ENCODE assay signal across 8 mouse cellular contexts in genomic region chr17:23673424-23674073, GRCm38 (mm10). TPM values are rescaled to one million over a fixed set of nuclear protein-coding genes. Genes with fewer than 3 reads are reported as not detected.
A peak's percentile ranks its signal among the peaks of the same experiment; 100 is the strongest.
DNase-seq lines count a peak whose midpoint lies in the region; ATAC-seq and TF ChIP-seq lines count a peak whose summit lies in the region.

Hcfc1r1 (plus strand) TSS chr17:23673596.
Thoc6 (minus strand) TSS chr17:23673882.

- H3K79me2 ChIP-seq in heart, adult 2 months (replicated peaks; ENCODE audit: control insufficient read depth, insufficient read depth, low read length) = no peaks in the 10 kb centered on the region

- peaks cover 21% of the 10 kb centered on the region for H3K36me3 ChIP-seq in embryonic facial prominence, embryonic 14.5 days (ENCODE audit: control insufficient read depth, insufficient read depth, low read length)
- no peaks in the 10 kb centered on the region for H3K36me3 ChIP-seq in heart, adult 2 months (ENCODE audit: control insufficient read depth, insufficient read depth, low read length)
- peaks cover 21% of the 10 kb centered on the region for H3K36me3 ChIP-seq in limb, embryonic 13.5 days
- peaks cover 5% of the 10 kb centered on the region; the same call in 1 of the 2 replicates for H3K36me3 ChIP-seq in midbrain, embryonic 16.5 days (ENCODE audit: control insufficient read depth, insufficient read depth, low read length)

- peak within 1 kb of the TSS; percentile 63 for H3K9ac ChIP-seq in embryonic facial prominence, embryonic 14.5 days (ENCODE audit: low read depth, low read length)
- H3K9ac ChIP-seq in heart, adult 2 months (ENCODE audit: low read depth, low read length) = peak within 1 kb of the TSS; percentile 80
- peak within 1 kb of the TSS; percentile 72 for H3K9ac ChIP-seq in limb, embryonic 13.5 days
- peak within 1 kb of the TSS; percentile 80 for H3K9ac ChIP-seq in midbrain, embryonic 16.5 days (ENCODE audit: low read depth, low read length)

- peaks cover 30% of the 10 kb centered on the region for H3K4me1 ChIP-seq in embryonic facial prominence, embryonic 14.5 days (ENCODE audit: control insufficient read depth, insufficient read depth, low read length)
- H3K4me1 ChIP-seq in heart, adult 2 months (ENCODE audit: control insufficient read depth, insufficient read depth, low read length) = peaks cover 2% of the 10 kb centered on the region
- H3K4me1 ChIP-seq in limb, embryonic 13.5 days = peaks cover 39% of the 10 kb centered on the region
- peaks cover 35% of the 10 kb centered on the region for H3K4me1 ChIP-seq in midbrain, embryonic 16.5 days (ENCODE audit: control insufficient read depth, insufficient read depth, low read length)

- peak within 1 kb of the TSS; percentile 97 for H3K4me2 ChIP-seq in embryonic facial prominence, embryonic 14.5 days (ENCODE audit: low read depth, low read length)
- H3K4me2 ChIP-seq in limb, embryonic 13.5 days (replicated peaks) = peak within 1 kb of the TSS; percentile 95
- H3K4me2 ChIP-seq in midbrain, embryonic 16.5 days (ENCODE audit: low read length) = peak within 1 kb of the TSS; percentile 59

- H3K4me3 ChIP-seq in embryonic facial prominence, embryonic 14.5 days (ENCODE audit: low read depth, low read length) = peak within 1 kb of the TSS; percentile 60
- H3K4me3 ChIP-seq in heart, adult 2 months = peak within 1 kb of the TSS; percentile 67
- peak within 1 kb of the TSS; percentile 65 for H3K4me3 ChIP-seq in limb, embryonic 13.5 days
- peak within 1 kb of the TSS; percentile 67 for H3K4me3 ChIP-seq in midbrain, embryonic 16.5 days (ENCODE audit: low read depth, low read length)

- no peak for TF ChIP-seq CTCF in heart, adult 2 months (IDR thresholded peaks at IDR 0.05)

- peak within 1 kb of the TSS; percentile 77 for H3K27ac ChIP-seq in embryonic facial prominence, embryonic 14.5 days (replicated peaks; ENCODE audit: low read depth, low read length)
- H3K27ac ChIP-seq in heart, adult 2 months = peak within 1 kb of the TSS; percentile 93
- H3K27ac ChIP-seq in limb, embryonic 13.5 days = peak within 1 kb of the TSS; percentile 69; the same call in 1 of the 2 replicates
- H3K27ac ChIP-seq in midbrain, embryonic 16.5 days (ENCODE audit: low read length) = peak within 1 kb of the TSS; percentile 87

- intact Hi-C loops in heart, adult 2 months (cut with DNase I) = no loop called here

- no peaks in the 10 kb centered on the region for H3K9me3 ChIP-seq in embryonic facial prominence, embryonic 14.5 days (ENCODE audit: control insufficient read depth, low read length)
- H3K9me3 ChIP-seq in limb, embryonic 13.5 days = no peaks in the 10 kb centered on the region
- H3K9me3 ChIP-seq in midbrain, embryonic 16.5 days (replicated peaks; ENCODE audit: control insufficient read depth, low read length, poor library complexity, severe bottlenecking) = no peaks in the 10 kb centered on the region

- WGBS in embryonic facial prominence, embryonic 14.5 days = under 1% methylated on average over 39 of the region's 45 CpGs
- WGBS in heart, adult 2 months = under 1% methylated on average over 45 of the region's 45 CpGs
- 0% methylated on average over 45 of the region's 45 CpGs for WGBS in limb, embryonic 13.5 days
- WGBS in midbrain, embryonic 16.5 days = under 1% methylated on average over 45 of the region's 45 CpGs

- ATAC-seq in embryonic facial prominence, embryonic 14.5 days (ENCODE audit: low read depth) = peak; percentile 95
- ATAC-seq in limb, embryonic 13.5 days (ENCODE audit: low FRiP score, low read depth) = peak; percentile 94
- ATAC-seq in midbrain, embryonic 16.5 days = peak; percentile 96

- TF ChIP-seq POLR2A in heart, adult 2 months (IDR thresholded peaks at IDR 0.05; ENCODE audit: insufficient read depth, low read depth, low read length) = peak; percentile 73

- TF ChIP-seq EP300 in heart, adult 2 months (IDR thresholded peaks at IDR 0.05; ENCODE audit: insufficient read depth, low read depth, low read length) = peak; percentile 70

- H3K27me3 ChIP-seq in embryonic facial prominence, embryonic 14.5 days (replicated peaks; ENCODE audit: control insufficient read depth, insufficient read depth, low read length) = peaks cover 17% of the 10 kb centered on the region
- no peaks in the 10 kb centered on the region for H3K27me3 ChIP-seq in heart, adult 2 months (ENCODE audit: control insufficient read depth, insufficient read depth, low read length)
- H3K27me3 ChIP-seq in limb, embryonic 13.5 days = peaks cover 28% of the 10 kb centered on the region
- H3K27me3 ChIP-seq in midbrain, embryonic 16.5 days (ENCODE audit: control insufficient read depth, insufficient read depth, low read depth, low read length) = peaks cover 11% of the 10 kb centered on the region

- peak; percentile 97 for DNase-seq in 3T3-L1 (ENCODE audit: low read depth, low spot score)
- peak; percentile 72 to 82 for DNase-seq in adrenal gland, postnatal 4 days (ENCODE audit: low spot score in 2 of 2)
- DNase-seq in embryonic facial prominence, embryonic 14.5 days (ENCODE audit: low spot score) = peak; percentile 99
- DNase-seq in heart, adult 2 months = peak; percentile 92 to 95
- peak; percentile 96 for DNase-seq in kidney, adult 8-10 months
- peak; percentile 80 to 89 for DNase-seq in spleen, postnatal 10 days (ENCODE audit: low spot score in 2 of 2)

RNA-seq across cellular contexts. Expression of gene Hcfc1r1, which starts in this region (rescaled TPM):
- total RNA-seq in adrenal gland, postnatal 4 days (2021) = 100 to 1,000 TPM; 132 to 134 TPM
- polyA plus RNA-seq in embryonic facial prominence, embryonic 14.5 days (2014; fragmentation: Nextera tagmentation; extraction: Ambion mirVana) = 94.8 and 107 TPM in 2 replicates
- 100 to 1,000 TPM; 172 to 215 TPM for total RNA-seq in heart, adult 2 months (2021)
- 494 and 575 TPM in 2 replicates for polyA plus RNA-seq in heart, adult 2 months (2012; rRNA removed)
- 65.0 and 66.9 TPM in 2 replicates for polyA plus RNA-seq in limb, embryonic 13.5 days (2015; fragmentation: Nextera tagmentation; extraction: Ambion mirVana)
- 129 and 137 TPM in 2 replicates for polyA plus RNA-seq in midbrain, embryonic 16.5 days (2015; fragmentation: Nextera tagmentation; extraction: Ambion mirVana)

RNA-seq across cellular contexts. Expression of gene Thoc6, which starts in this region (rescaled TPM):
- 10 to 100 TPM; 26.7 to 27.5 TPM for total RNA-seq in adrenal gland, postnatal 4 days (2021)
- polyA plus RNA-seq in embryonic facial prominence, embryonic 14.5 days (2014; fragmentation: Nextera tagmentation; extraction: Ambion mirVana) = 35.1 and 38.1 TPM in 2 replicates
- total RNA-seq in heart, adult 2 months (2021) = 1 to 10 TPM; 9.6 to 9.7 TPM
- polyA plus RNA-seq in heart, adult 2 months (2012; rRNA removed) = 14.4 and 15.3 TPM in 2 replicates
- polyA plus RNA-seq in limb, embryonic 13.5 days (2015; fragmentation: Nextera tagmentation; extraction: Ambion mirVana) = 45.6 and 48.4 TPM in 2 replicates
- polyA plus RNA-seq in midbrain, embryonic 16.5 days (2015; fragmentation: Nextera tagmentation; extraction: Ambion mirVana) = 34.4 and 36.0 TPM in 2 replicates

Comparison
In these comparisons a context has a peak if more than half of its experiments do, and no peak if none do; other contexts are left out.
1. Peak in every context shown above with its lines: DNase-seq, ATAC-seq, H3K4me3 ChIP-seq and H3K27ac ChIP-seq.